ENCODE assay signal across 10 mouse cellular contexts in the genomic region with DNA sequence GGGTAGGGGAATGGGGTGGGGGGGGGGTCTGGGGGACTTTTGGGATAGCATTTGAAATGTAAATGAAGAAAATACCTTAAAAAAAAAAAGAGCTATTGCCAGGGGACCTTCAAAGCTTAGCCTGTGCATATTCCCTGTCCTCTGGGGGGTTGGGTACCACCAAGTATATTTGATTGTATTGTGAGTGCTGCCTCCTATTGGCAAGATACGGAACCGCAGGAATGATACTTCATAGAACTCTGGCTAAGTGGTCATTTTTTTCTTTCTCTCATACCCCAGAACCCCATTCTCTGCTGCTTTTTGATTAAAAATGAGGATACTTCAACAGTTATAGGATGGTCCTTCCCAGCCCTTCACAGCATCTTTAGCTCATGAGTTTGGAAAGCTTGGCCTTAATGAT.
A peak's percentile ranks its signal among the peaks of the same experiment; 100 is the strongest.
DNase-seq lines count a peak whose midpoint lies in the region; ATAC-seq and TF ChIP-seq lines count a peak whose summit lies in the region.
"Had no signal": no experiment of that assay in that cellular context is flagged by ENCODE, and none has a peak within 500 bp of the region (broad histone marks: within the 10 kb centered on the region; RNA-seq: fewer than 3 reads in every experiment).

No protein-coding gene starts in this region.

- H3K9me3 ChIP-seq in MEL (replicated peaks; ENCODE audit: insufficient read depth, low read length): no peaks in the 10 kb centered on the region
- H3K9me3 ChIP-seq: embryonic facial prominence, embryonic 12.5 days; heart, embryonic 13.5 days had no signal

- TF ChIP-seq CTCF in MEL (IDR thresholded peaks at IDR 0.05 in 2 of 3, conservative IDR thresholded peaks at IDR 0.05 in 1 of 3; ENCODE audit: control insufficient read depth in 1 of 3, insufficient read depth in 1 of 3, low read depth in 2 of 3, low read length in 3 of 3, poor library complexity in 1 of 3, severe bottlenecking in 1 of 3): peak; percentile 23 to 63 (median 60); a peak in 4 of 6 replicates

- peak; percentile 61 for TF ChIP-seq RAD21 in MEL (IDR thresholded peaks at IDR 0.05; ENCODE audit: low read depth, low read length)

- ATAC-seq in megakaryocyte-erythroid progenitor cell, adult 5-6 weeks (replicated peaks; ENCODE audit: low FRiP score, low TSS enrichment, poor library complexity, severe bottlenecking): 0 out of 2 replicates have a peak, but pooled peaks have one; percentile 50

- intact Hi-C loops in left cerebral cortex, postnatal 25 days (cut with DNase I): no loop called here

- H3K27ac ChIP-seq in MEL (ENCODE audit: control insufficient read depth, low read depth, low read length): no peak overlapping the region
- H3K27ac ChIP-seq: embryonic facial prominence, embryonic 12.5 days; heart, embryonic 13.5 days had no signal

- TF ChIP-seq EP300 in MEL (IDR thresholded peaks at IDR 0.05; ENCODE audit: low read depth in 1 of 2, low read length in 2 of 2): no peak

- H3K9ac ChIP-seq in MEL (ENCODE audit: control insufficient read depth, low read depth, low read length, poor library complexity, severe bottlenecking): no peak overlapping the region
- H3K9ac ChIP-seq: embryonic facial prominence, embryonic 12.5 days; heart, embryonic 13.5 days had no signal

- DNase-seq in cerebellum, postnatal 10 days: peak; percentile 50 to 67
- no peak for DNase-seq in cerebellum, adult 18-20 months
- peak; percentile 31 for DNase-seq in layer of hippocampus, adult 9-10 months (ENCODE audit: low spot score)
- no peak for DNase-seq in layer of hippocampus, adult 11-12 months (ENCODE audit: low spot score)
- DNase-seq in MEL (ENCODE audit: low read depth, low spot score): peak; percentile 56
- DNase-seq in left cerebral cortex, postnatal 25 days (ENCODE audit: low spot score in 2 of 2): no peak
- no peak for DNase-seq in adrenal gland, postnatal 25 days

- no peak for TF ChIP-seq POLR2A in MEL (IDR thresholded peaks at IDR 0.05; ENCODE audit: control insufficient read depth in 1 of 2, insufficient read depth in 1 of 2, low read depth in 1 of 2, low read length in 2 of 2, poor library complexity in 1 of 2)

- H3K4me1 ChIP-seq in MEL (ENCODE audit: control insufficient read depth in 1 of 2, insufficient read depth in 2 of 2, low read length in 2 of 2): peaks cover 2 to 10% of the 10 kb centered on the region in 2 experiments; a peak in 2 of 4 replicates

- H3K27me3 ChIP-seq in MEL (ENCODE audit: control insufficient read depth in 1 of 2, insufficient read depth in 2 of 2, low read length in 2 of 2): no peaks in the 10 kb centered on the region
- H3K27me3 ChIP-seq: embryonic facial prominence, embryonic 12.5 days; heart, embryonic 13.5 days had no signal

- peaks cover 0 to 5% of the 10 kb centered on the region in 2 experiments; a peak in 1 of 4 replicates for H3K36me3 ChIP-seq in MEL (ENCODE audit: control insufficient read depth in 1 of 2, insufficient read depth in 2 of 2, low read length in 2 of 2)

- no peaks in the 10 kb centered on the region for H3K79me2 ChIP-seq in MEL (ENCODE audit: control insufficient read depth, insufficient read depth, low read length, poor library complexity)

- no peak overlapping the region for H3K4me3 ChIP-seq in MEL (ENCODE audit: control insufficient read depth in 1 of 2, insufficient read depth in 1 of 2, low read depth in 2 of 2, low read length in 2 of 2)
- H3K4me3 ChIP-seq: embryonic facial prominence, embryonic 12.5 days; heart, embryonic 13.5 days had no signal

TF ChIP-seq in MEL, 35 proteins besides CTCF, POLR2A, EP300 and RAD21:
- TF ChIP-seq SMC3 (IDR thresholded peaks at IDR 0.05; ENCODE audit: low read depth, low read length): peak; percentile 49
- TF ChIP-seq ZC3H11A (IDR thresholded peaks at IDR 0.05; ENCODE audit: low read depth, low read length): peak; percentile 40; the same call in 1 of the 2 replicates
- TF ChIP-seq USF1 (IDR thresholded peaks at IDR 0.05; ENCODE audit: low read depth, low read length): no peak

Comparison
In these comparisons a context has a peak if more than half of its experiments do, and no peak if none do; other contexts are left out.
1. DNase-seq: peak in cerebellum, postnatal 10 days (2 of 2), layer of hippocampus, adult 9-10 months (single experiment) and MEL (single experiment); none in cerebellum, adult 18-20 months (0 of 2), layer of hippocampus, adult 11-12 months (single experiment), left cerebral cortex, postnatal 25 days (0 of 2) and adrenal gland, postnatal 25 days (single experiment).